Mouse (Mus musculus) Patski (cell line): ENCODE measurements around the gene Amy2a4. TPM values are rescaled to one million over a fixed set of nuclear protein-coding genes. Genes with fewer than 3 reads are reported as not detected.
"Not testable (repeated sequence)": the region's sequence is repeated elsewhere in the genome, so short reads cannot be mapped to it uniquely, and the experiment has no call there.

ENCODE experiments used
- ATAC-seq: fragments of 100-300 bp; one replicate; pipeline ENCODE4 v1.8.0; 2021
- CTCF ChIA-PET: fragments of 350-600 bp; sonication (Branson Sonifier 250); formaldehyde crosslinking; loops from one replicate; lab custom pipeline; 2022; ENCODE audit warnings: inconsistent platforms; lab: Charles Lee
- POLR2A ChIA-PET: fragments of 350-600 bp; sonication (Branson Sonifier 250); formaldehyde crosslinking; loops from one replicate; lab custom pipeline; 2022; ENCODE audit warnings: antibody characterized with exemption, inconsistent platforms; lab: Charles Lee
- DNase-seq: peaks from one replicate; pipeline ENCODE4 v3.0.0-alpha.2; 2011; ENCODE audit warnings: low read depth, low spot score
- H3K27me3 ChIP-seq: fragments of 371-371 bp; one replicate; pipeline ENCODE4 v1.5.1; 2021
- in situ Hi-C: fragments of 300-500 bp; cut with MboI; formaldehyde crosslinking; loops from 3 replicates; pipeline ENCODE4 v1.11.1; 2018; ENCODE audit warnings: low pct_unique_long_range_greater_than_20kb, mixed read lengths
- polyA plus RNA-seq: library from polyadenylated mRNA; unstranded; gene quantifications from one replicate; pipeline ENCODE4 v1.2.3, GENCODE M21; 2021

Amy2a4 gene
- polyA plus RNA-seq: not detected

DNA sequence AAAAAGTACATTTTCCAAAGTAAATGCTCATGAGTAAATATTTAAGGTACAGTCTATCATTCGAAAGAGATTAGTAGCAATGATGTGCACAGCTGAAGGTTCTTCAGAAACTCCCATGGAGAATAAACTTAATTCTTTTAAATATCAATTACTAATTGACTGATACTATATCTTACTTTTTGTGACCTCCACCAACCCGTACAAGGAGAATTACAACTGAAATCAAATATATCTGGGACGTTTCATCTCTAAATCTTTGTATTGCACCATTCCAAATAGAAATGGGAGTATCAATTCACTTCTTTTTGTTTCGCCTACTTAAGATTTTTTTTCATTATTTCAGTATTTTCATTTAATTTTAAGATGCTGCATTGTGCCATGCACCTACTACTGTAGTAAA lies at the start of gene Amy2a4:
Gene Amy2a4, minus strand, starts transcription at position 101 of the 400 bp plus-strand sequence.
- H3K27me3 ChIP-seq, ATAC-seq, in situ Hi-C loops, CTCF ChIA-PET, POLR2A ChIA-PET, DNase-seq: not testable (repeated sequence)

DNA sequence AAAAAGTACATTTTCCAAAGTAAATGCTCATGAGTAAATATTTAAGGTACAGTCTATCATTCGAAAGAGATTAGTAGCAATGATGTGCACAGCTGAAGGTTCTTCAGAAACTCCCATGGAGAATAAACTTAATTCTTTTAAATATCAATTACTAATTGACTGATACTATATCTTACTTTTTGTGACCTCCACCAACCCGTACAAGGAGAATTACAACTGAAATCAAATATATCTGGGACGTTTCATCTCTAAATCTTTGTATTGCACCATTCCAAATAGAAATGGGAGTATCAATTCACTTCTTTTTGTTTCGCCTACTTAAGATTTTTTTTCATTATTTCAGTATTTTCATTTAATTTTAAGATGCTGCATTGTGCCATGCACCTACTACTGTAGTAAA lies 32.7 kb upstream of the Amy2a4 start, which contains the start of gene Amy2a3:
Gene Amy2a3, minus strand, starts transcription at position 101 of the 400 bp plus-strand sequence.
- H3K27me3 ChIP-seq, in situ Hi-C loops, ATAC-seq, POLR2A ChIA-PET, DNase-seq, CTCF ChIA-PET: not testable (repeated sequence)

DNA sequence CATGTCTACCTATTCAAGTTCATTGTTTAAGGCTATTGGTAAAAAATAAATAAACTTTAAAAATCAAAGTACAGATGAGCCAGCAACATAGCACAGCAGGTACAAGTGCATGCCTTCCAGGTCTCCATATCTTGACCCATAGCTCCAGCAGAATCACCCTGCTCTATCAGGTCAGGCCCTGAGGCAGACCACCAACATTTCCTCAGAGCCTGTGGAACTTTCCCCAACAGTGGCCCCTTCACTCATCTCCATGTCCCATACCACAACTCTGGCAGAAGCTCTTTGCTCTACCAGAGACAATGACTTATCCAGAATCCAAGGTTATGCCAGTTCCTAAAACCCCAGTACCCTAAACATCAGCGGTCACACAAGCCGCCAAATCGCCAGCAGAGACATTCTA lies 21.7 kb upstream of the Amy2a4 start:
- POLR2A ChIA-PET, ATAC-seq, DNase-seq, CTCF ChIA-PET, in situ Hi-C loops, H3K27me3 ChIP-seq: not testable (repeated sequence)

DNA sequence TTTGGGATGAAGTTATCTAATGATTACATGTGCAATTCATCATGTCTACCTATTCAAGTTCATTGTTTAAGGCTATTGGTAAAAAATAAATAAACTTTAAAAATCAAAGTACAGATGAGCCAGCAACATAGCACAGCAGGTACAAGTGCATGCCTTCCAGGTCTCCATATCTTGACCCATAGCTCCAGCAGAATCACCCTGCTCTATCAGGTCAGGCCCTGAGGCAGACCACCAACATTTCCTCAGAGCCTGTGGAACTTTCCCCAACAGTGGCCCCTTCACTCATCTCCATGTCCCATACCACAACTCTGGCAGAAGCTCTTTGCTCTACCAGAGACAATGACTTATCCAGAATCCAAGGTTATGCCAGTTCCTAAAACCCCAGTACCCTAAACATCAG lies 11.0 kb downstream of the Amy2a4 start:
- CTCF ChIA-PET, DNase-seq, H3K27me3 ChIP-seq, in situ Hi-C loops, ATAC-seq, POLR2A ChIA-PET: not testable (repeated sequence)

DNA sequence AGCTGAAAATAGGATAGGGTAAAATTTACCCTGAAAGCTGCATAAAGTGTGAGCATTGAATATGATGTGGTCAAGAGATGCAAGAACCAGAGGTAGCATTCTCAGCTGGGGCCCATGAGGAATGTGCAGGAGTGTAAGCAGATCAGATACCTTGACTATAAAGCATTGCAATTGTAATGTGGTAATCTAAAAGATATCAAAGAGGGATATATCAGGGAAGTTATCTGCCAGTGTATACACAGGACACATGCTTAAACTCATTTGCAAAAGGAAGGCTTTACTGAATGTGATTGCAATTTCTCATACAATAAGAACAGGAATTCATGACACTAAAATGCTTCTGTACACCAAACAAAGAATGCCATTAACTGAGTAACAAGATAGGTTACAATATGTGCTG lies 11.7 kb downstream of the Amy2a4 start:
- H3K27me3 ChIP-seq, in situ Hi-C loops, DNase-seq, ATAC-seq, CTCF ChIA-PET, POLR2A ChIA-PET: not testable (repeated sequence)

DNA sequence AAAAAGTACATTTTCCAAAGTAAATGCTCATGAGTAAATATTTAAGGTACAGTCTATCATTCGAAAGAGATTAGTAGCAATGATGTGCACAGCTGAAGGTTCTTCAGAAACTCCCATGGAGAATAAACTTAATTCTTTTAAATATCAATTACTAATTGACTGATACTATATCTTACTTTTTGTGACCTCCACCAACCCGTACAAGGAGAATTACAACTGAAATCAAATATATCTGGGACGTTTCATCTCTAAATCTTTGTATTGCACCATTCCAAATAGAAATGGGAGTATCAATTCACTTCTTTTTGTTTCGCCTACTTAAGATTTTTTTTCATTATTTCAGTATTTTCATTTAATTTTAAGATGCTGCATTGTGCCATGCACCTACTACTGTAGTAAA lies 32.5 kb downstream of the Amy2a4 start, which contains the start of gene Amy2a5:
Gene Amy2a5, minus strand, starts transcription at position 101 of the 400 bp plus-strand sequence.
- CTCF ChIA-PET, H3K27me3 ChIP-seq, POLR2A ChIA-PET, ATAC-seq, in situ Hi-C loops, DNase-seq: not testable (repeated sequence)

Other genes starting within 250 kb of the Amy2a4 start
- not detected for gene Amy2a5, start 32.6 kb downstream of the Amy2a4 start, polyA plus RNA-seq
- not detected for gene Amy2a3, start 32.6 kb upstream of the Amy2a4 start, polyA plus RNA-seq
- gene Amy2a2, start 65.2 kb upstream of the Amy2a4 start, polyA plus RNA-seq: not detected
- gene Amy2a1, start 241.0 kb upstream of the Amy2a4 start, polyA plus RNA-seq: not detected